Mouse (Mus musculus) brown adipose tissue, adult 24 weeks (tissue): ENCODE measurements at regions not wholly inside any gene's neighbourhood (a gene's known extent, or its start where the extent isn't known, plus 50 kb on each side); places are given as distances from the start of the nearest gene placed in this dataset.

Experiments used
- H3K27ac ChIP-seq: fragments of 200-500 bp; replicated peaks from 2 replicates; pipeline ENCODE4 v1.5.1; 2012; ENCODE audit warnings: low read depth, mild to moderate bottlenecking, low read length
- H3K4me1 ChIP-seq: fragments of 200-500 bp; 2 replicates; pipeline ENCODE4 v1.6.1; 2012; ENCODE audit warnings: low read length, mixed read lengths; ENCODE audit not compliant: control insufficient read depth, insufficient read depth, insufficient read length
- H3K4me3 ChIP-seq: fragments of 200-500 bp; 2 replicates; pipeline ENCODE4 v1.5.1; 2012; ENCODE audit warnings: low read depth, mild to moderate bottlenecking, low read length, moderate library complexity; ENCODE audit not compliant: insufficient read depth

- no peak overlapping the region for H3K4me3 ChIP-seq
- H3K27ac ChIP-seq = no peak overlapping the region
- no peaks in the 10 kb centered on the region for H3K4me1 ChIP-seq
Observed at GRCm38 (mm10) chr4:8926642-8927275, 687.9 kb upstream of the Car8 start.

GRCm38 (mm10) chr4:8922695-8923363 is 684.0 kb upstream of the Car8 start:
- H3K4me3 ChIP-seq = no peak overlapping the region
- H3K27ac ChIP-seq = no peak overlapping the region
- H3K4me1 ChIP-seq = no peaks in the 10 kb centered on the region

- H3K27ac ChIP-seq = no peak overlapping the region
- H3K4me3 ChIP-seq = no peak overlapping the region
- no peaks in the 10 kb centered on the region for H3K4me1 ChIP-seq
Observed at GRCm38 (mm10) chr4:8921477-8922385, 682.9 kb upstream of the Car8 start.

- no peaks in the 10 kb centered on the region for H3K4me1 ChIP-seq
- H3K27ac ChIP-seq = no peak overlapping the region
- no peak overlapping the region for H3K4me3 ChIP-seq
Observed at GRCm38 (mm10) chr4:8920306-8920705, 681.5 kb upstream of the Car8 start.

- H3K4me3 ChIP-seq = no peak overlapping the region
- H3K4me1 ChIP-seq = no peaks in the 10 kb centered on the region
- no peak overlapping the region for H3K27ac ChIP-seq
Observed at GRCm38 (mm10) chr4:8919366-8919984, 680.6 kb upstream of the Car8 start.
